Mouse (Mus musculus): Measurements from ENCODE around the gene Srgap3.

DNA sequence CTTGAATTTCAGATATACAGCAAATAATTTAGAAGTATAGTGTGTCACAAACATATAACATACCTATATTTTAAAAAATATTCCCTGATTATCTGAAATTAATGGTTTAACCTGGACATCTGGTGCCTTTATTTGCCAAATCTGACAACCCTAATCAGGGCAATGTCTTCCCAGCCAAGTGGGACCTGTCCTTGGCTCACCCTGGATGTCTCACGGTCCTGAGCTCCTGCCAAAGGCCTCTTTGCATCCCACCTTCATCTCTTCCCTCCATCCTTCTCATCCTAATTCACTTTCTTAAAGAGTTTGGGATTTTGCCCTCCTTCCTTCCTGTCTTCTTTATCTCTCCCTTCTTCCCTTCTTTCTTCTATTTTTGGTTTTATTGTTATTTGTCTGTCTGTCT lies 248.0 kb downstream of the Srgap3 start:
- TF ChIP-seq CTCF (IDR thresholded peaks at IDR 0.05; ENCODE audit: control insufficient read depth, insufficient read depth, insufficient read length) = no peak
- TF ChIP-seq MYOD1 (IDR thresholded peaks at IDR 0.05; ENCODE audit: control insufficient read depth, insufficient read length, low read depth) = no peak
- no peak for TF ChIP-seq CEBPB (IDR thresholded peaks at IDR 0.05; ENCODE audit: low read depth)
- TF ChIP-seq USF1 (IDR thresholded peaks at IDR 0.05; ENCODE audit: low read depth) = no peak
- TF ChIP-seq FOSL1 (IDR thresholded peaks at IDR 0.05; ENCODE audit: insufficient read depth, low read length, poor library complexity, severe bottlenecking) = no peak
- TF ChIP-seq MYOG (IDR thresholded peaks at IDR 0.05; ENCODE audit: control insufficient read depth, extremely low read depth, insufficient read length) = no peak
- TF ChIP-seq MAX (IDR thresholded peaks at IDR 0.05) = no peak

Data from C2C12 (cell line).